Mouse (Mus musculus): ENCODE data around the gene Tsr1. TPM values are rescaled to one million over a fixed set of nuclear protein-coding genes. Genes with fewer than 3 reads are reported as not detected.

Gene Tsr1
- polyA plus RNA-seq, 1 experiment from 2014 or later, result 42.0 TPM

- Histone ChIP-seq H3K36me3 (peaks cover 32% of the 10 kb centered on the region), H3K4me2 (no peak overlapping the region), H3K27ac (no peak overlapping the region), H3K9me3 (no peaks in the 10 kb centered on the region), H3K4me1 (peaks cover 17% of the 10 kb centered on the region), H3K9ac (no peak overlapping the region), H3K27me3 (no peaks in the 10 kb centered on the region), H3K4me3 (no peak overlapping the region)
- no peak for ATAC-seq (ENCODE audit: borderline replicate concordance, extremely low read depth, low FRiP score, low TSS enrichment)
- WGBS, result 92% methylated on average over 4 of the region's 4 CpGs
These were observed 31.2 kb downstream of the Tsr1 start for GRCm38 (mm10) chr11:74929111-74929510.

DNA sequence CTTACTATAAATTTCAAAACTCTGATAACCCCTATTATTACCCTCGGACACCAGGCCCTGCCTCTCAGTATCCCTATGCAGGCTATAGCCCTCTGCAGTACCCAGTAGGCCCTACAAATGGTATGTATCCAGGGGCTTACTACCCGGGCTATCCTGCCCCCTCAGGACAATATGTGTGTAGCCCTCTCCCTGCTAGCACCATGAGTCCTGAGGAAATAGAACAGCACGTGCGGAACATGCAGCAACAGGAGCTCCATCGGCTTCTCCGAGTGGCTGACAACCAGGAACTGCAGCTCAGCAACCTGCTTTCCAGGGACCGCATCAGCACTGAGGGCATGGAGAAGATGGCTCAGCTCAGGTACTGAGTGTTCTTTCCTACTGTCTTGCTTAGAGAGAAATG lies 32.5 kb downstream of the Tsr1 start:
- H3K27ac ChIP-seq, result no peak overlapping the region
- H3K4me2 ChIP-seq, result no peak overlapping the region
- ATAC-seq (ENCODE audit: borderline replicate concordance, extremely low read depth, low FRiP score, low TSS enrichment), result no peak
- H3K4me3 ChIP-seq, result no peak overlapping the region
- no peaks in the 10 kb centered on the region for H3K9me3 ChIP-seq
- H3K4me1 ChIP-seq, result peaks cover 11% of the 10 kb centered on the region
- H3K36me3 ChIP-seq, result peaks cover 44% of the 10 kb centered on the region
- no peak overlapping the region for H3K9ac ChIP-seq
- 93% methylated on average over 7 of the region's 7 CpGs for WGBS
- H3K27me3 ChIP-seq, result no peaks in the 10 kb centered on the region

GRCm38 (mm10) chr11:74946348-74946747 lies 48.5 kb downstream of the Tsr1 start:
- WGBS, result 71% methylated on average over 3 of the region's 3 CpGs
- no peak for ATAC-seq (ENCODE audit: borderline replicate concordance, extremely low read depth, low FRiP score, low TSS enrichment)
- H3K36me3 ChIP-seq, result peaks cover 24% of the 10 kb centered on the region

GRCm38 (mm10) chr11:74954901-74955300 lies 57.0 kb downstream of the Tsr1 start:
- ATAC-seq (ENCODE audit: borderline replicate concordance, extremely low read depth, low FRiP score, low TSS enrichment), result no peak
- Histone ChIP-seq H3K4me3 (no peak overlapping the region), H3K4me1 (no peaks in the 10 kb centered on the region), H3K36me3 (peaks cover 14% of the 10 kb centered on the region), H3K27ac (no peak overlapping the region), H3K4me2 (no peak overlapping the region), H3K9me3 (no peaks in the 10 kb centered on the region), H3K9ac (no peak overlapping the region), H3K27me3 (no peaks in the 10 kb centered on the region)

More at GRCm38 (mm10) chr11:74946348-74946747, 48.5 kb downstream of the Tsr1 start:
- no peaks in the 10 kb centered on the region for H3K4me1 ChIP-seq
- H3K27me3 ChIP-seq, result no peaks in the 10 kb centered on the region
- H3K9ac ChIP-seq, result no peak overlapping the region
- no peak overlapping the region for H3K4me2 ChIP-seq
- no peak overlapping the region for H3K4me3 ChIP-seq
- no peaks in the 10 kb centered on the region for H3K9me3 ChIP-seq
- no peak overlapping the region for H3K27ac ChIP-seq

GRCm38 (mm10) chr11:74956006-74956405 lies 58.1 kb downstream of the Tsr1 start:
- H3K36me3 ChIP-seq, result peaks cover 9% of the 10 kb centered on the region
- H3K9ac ChIP-seq, result no peak overlapping the region
- no peak overlapping the region for H3K27ac ChIP-seq
- no peaks in the 10 kb centered on the region for H3K4me1 ChIP-seq
- no peak for ATAC-seq (ENCODE audit: borderline replicate concordance, extremely low read depth, low FRiP score, low TSS enrichment)
- H3K9me3 ChIP-seq, result no peaks in the 10 kb centered on the region
- H3K4me2 ChIP-seq, result no peak overlapping the region
- H3K4me3 ChIP-seq, result no peak overlapping the region
- no peaks in the 10 kb centered on the region for H3K27me3 ChIP-seq

- Histone ChIP-seq H3K27me3 (no peaks in the 10 kb centered on the region), H3K4me1 (peaks cover 5% of the 10 kb centered on the region), H3K9ac (no peak overlapping the region), H3K27ac (no peak overlapping the region), H3K36me3 (peaks cover 5% of the 10 kb centered on the region; the same call in 1 of the 2 replicates), H3K4me3 (no peak overlapping the region), H3K4me2 (no peak overlapping the region), H3K9me3 (no peaks in the 10 kb centered on the region)
- no peak for ATAC-seq (ENCODE audit: borderline replicate concordance, extremely low read depth, low FRiP score, low TSS enrichment)
- 87% methylated on average over 2 of the region's 2 CpGs for WGBS
These were observed 59.7 kb downstream of the Tsr1 start for GRCm38 (mm10) chr11:74957600-74957999.

Small RNA genes lying within 50 kb of the gene (microRNA-seq; reads per million reads assigned to microRNA genes)
- gene Mir6926, result not detected

Other genes with a start within 250 kb of the Tsr1 start
- 18.6 and 21.0 TPM in 2 replicates for gene Cluh, start 248.6 kb upstream of the Tsr1 start, polyA plus RNA-seq (2015; fragmentation: Nextera tagmentation; extraction: Ambion mirVana)
- gene Pafah1b1, start 173.4 kb upstream of the Tsr1 start, polyA plus RNA-seq (2015; fragmentation: Nextera tagmentation; extraction: Ambion mirVana), result 41.2 and 45.1 TPM in 2 replicates
- 48.4 and 50.3 TPM in 2 replicates for gene Mettl16, start 127.2 kb upstream of the Tsr1 start, polyA plus RNA-seq (2015; fragmentation: Nextera tagmentation; extraction: Ambion mirVana)
- gene Mnt, start 67.2 kb upstream of the Tsr1 start, polyA plus RNA-seq (2015; fragmentation: Nextera tagmentation; extraction: Ambion mirVana), result 3.7 and 4.5 TPM in 2 replicates
- gene Sgsm2, start 1.0 kb upstream of the Tsr1 start, polyA plus RNA-seq (2015; fragmentation: Nextera tagmentation; extraction: Ambion mirVana), result 3.4 and 3.5 TPM in 2 replicates
- gene Smg6, start 27.8 kb downstream of the Tsr1 start, polyA plus RNA-seq (2015; fragmentation: Nextera tagmentation; extraction: Ambion mirVana), result 14.8 and 17.3 TPM in 2 replicates
- gene Srr, start 27.9 kb downstream of the Tsr1 start, polyA plus RNA-seq (2015; fragmentation: Nextera tagmentation; extraction: Ambion mirVana), result 19.8 and 21.6 TPM in 2 replicates

Data from lung, embryonic 15.5 days (tissue).